Mouse (Mus musculus): ENCODE measurements around the gene Macf1. TPM values are rescaled to one million over a fixed set of nuclear protein-coding genes. Genes with fewer than 3 reads are reported as not detected.

The Macf1 gene
- polyA plus RNA-seq, 1 experiment from 2014 or later = 82.6 TPM

GRCm38 (mm10) chr4:123438414-123438813 is 245.7 kb downstream of the Macf1 start:
- H3K36me3 ChIP-seq (replicated peaks) = peaks cover 58% of the 10 kb centered on the region
- WGBS = 73% methylated on average over 5 of the region's 5 CpGs
- H3K9ac ChIP-seq = no peak overlapping the region
- ATAC-seq (replicated peaks) = no peak
- no peak overlapping the region for H3K4me3 ChIP-seq
- H3K27me3 ChIP-seq (replicated peaks) = no peaks in the 10 kb centered on the region
- no peaks in the 10 kb centered on the region for H3K4me1 ChIP-seq
- no peaks in the 10 kb centered on the region for H3K9me3 ChIP-seq
- H3K27ac ChIP-seq = no peak overlapping the region
- H3K4me2 ChIP-seq = no peak overlapping the region

DNA sequence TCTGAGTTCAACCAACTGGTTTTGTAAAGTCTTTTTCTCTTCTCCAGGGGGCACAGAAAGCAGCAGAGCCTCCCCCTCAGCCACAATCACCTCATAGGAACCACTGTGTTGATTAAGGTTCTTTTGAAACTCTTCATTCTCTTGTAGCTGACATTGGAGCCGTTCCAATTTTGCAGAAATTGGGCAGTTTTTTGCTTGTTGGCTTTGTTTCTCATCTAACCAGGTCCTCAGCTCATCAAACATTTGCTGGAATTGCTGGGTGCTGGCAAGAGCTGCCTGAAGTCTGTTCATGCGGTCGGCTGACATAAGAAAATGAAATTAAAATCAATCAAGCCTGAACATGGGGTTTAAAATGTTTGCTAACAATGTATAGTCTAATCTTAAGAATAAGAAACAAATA is 251.0 kb downstream of the Macf1 start:
- ATAC-seq (replicated peaks) = no peak
- WGBS = 81% methylated on average over 3 of the region's 3 CpGs
- H3K36me3 ChIP-seq (replicated peaks) = peaks cover 52% of the 10 kb centered on the region
- H3K9ac ChIP-seq = no peak overlapping the region
- H3K4me3 ChIP-seq = no peak overlapping the region
- no peak overlapping the region for H3K4me2 ChIP-seq
- H3K4me1 ChIP-seq = no peaks in the 10 kb centered on the region
- H3K27me3 ChIP-seq (replicated peaks) = no peaks in the 10 kb centered on the region
- H3K9me3 ChIP-seq = no peaks in the 10 kb centered on the region
- no peak overlapping the region for H3K27ac ChIP-seq

DNA sequence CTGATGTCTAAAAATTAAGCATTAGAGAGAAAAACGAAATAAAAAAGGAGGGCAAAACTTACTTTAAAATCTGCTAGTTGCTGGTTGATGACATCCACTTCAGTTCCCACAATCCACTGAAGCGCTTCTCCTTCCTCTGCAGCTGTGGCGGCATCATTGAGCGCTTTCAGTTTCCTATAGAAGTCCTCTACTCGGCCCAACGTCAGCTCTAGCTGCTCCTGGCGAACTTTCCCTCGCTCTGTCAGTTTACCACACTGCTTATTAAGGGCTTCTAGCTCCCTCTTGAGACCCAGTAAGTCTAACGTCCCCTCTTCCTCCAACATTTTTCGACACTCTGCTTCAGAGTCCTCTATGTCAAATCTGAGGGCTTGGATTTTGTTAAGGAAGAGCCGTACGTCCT is 252.2 kb downstream of the Macf1 start:
- H3K4me1 ChIP-seq = no peaks in the 10 kb centered on the region
- H3K4me2 ChIP-seq = no peak overlapping the region
- H3K4me3 ChIP-seq = no peak overlapping the region
- H3K9me3 ChIP-seq = no peaks in the 10 kb centered on the region
- no peak for ATAC-seq (replicated peaks)
- no peak overlapping the region for H3K27ac ChIP-seq
- no peak overlapping the region for H3K9ac ChIP-seq
- no peaks in the 10 kb centered on the region for H3K27me3 ChIP-seq (replicated peaks)
- H3K36me3 ChIP-seq (replicated peaks) = peaks cover 46% of the 10 kb centered on the region
- 79% methylated on average over 12 of the region's 12 CpGs for WGBS

- Histone ChIP-seq H3K9me3 (no peaks in the 10 kb centered on the region), H3K4me2 (no peak overlapping the region), H3K27me3 (replicated peaks) (no peaks in the 10 kb centered on the region), H3K27ac (no peak overlapping the region), H3K4me1 (no peaks in the 10 kb centered on the region), H3K36me3 (replicated peaks) (peaks cover 22% of the 10 kb centered on the region), H3K9ac (no peak overlapping the region), H3K4me3 (no peak overlapping the region)
- ATAC-seq (replicated peaks) = no peak
- WGBS = 92% methylated on average over 5 of the region's 5 CpGs
Measured at GRCm38 (mm10) chr4:123427900-123428684, 256.1 kb downstream of the Macf1 start.

- no peak overlapping the region for H3K27ac ChIP-seq
- ATAC-seq (replicated peaks) = no peak
- 90% methylated on average over 9 of the region's 9 CpGs for WGBS
- H3K4me2 ChIP-seq = no peak overlapping the region
- no peak overlapping the region for H3K9ac ChIP-seq
- H3K36me3 ChIP-seq (replicated peaks) = peaks cover 15% of the 10 kb centered on the region
- H3K9me3 ChIP-seq = no peaks in the 10 kb centered on the region
- no peaks in the 10 kb centered on the region for H3K4me1 ChIP-seq
- H3K4me3 ChIP-seq = no peak overlapping the region
- H3K27me3 ChIP-seq (replicated peaks) = no peaks in the 10 kb centered on the region
Measured at GRCm38 (mm10) chr4:123427271-123427899, 256.8 kb downstream of the Macf1 start.

GRCm38 (mm10) chr4:123426429-123427080 is 257.6 kb downstream of the Macf1 start:
- H3K9me3 ChIP-seq = no peaks in the 10 kb centered on the region
- no peaks in the 10 kb centered on the region for H3K27me3 ChIP-seq (replicated peaks)
- H3K4me2 ChIP-seq = no peak overlapping the region
- H3K36me3 ChIP-seq (replicated peaks) = 0 out of 2 replicates have a peak, but pooled peaks cover 9% of the 10 kb centered on the region
- no peak overlapping the region for H3K9ac ChIP-seq
- 82% methylated on average over 10 of the region's 10 CpGs for WGBS
- H3K4me1 ChIP-seq = no peaks in the 10 kb centered on the region
- no peak overlapping the region for H3K27ac ChIP-seq
- H3K4me3 ChIP-seq = no peak overlapping the region
- ATAC-seq (replicated peaks) = no peak

- no peaks in the 10 kb centered on the region for H3K9me3 ChIP-seq
- 0 out of 2 replicates have a peak, but pooled peaks cover 6% of the 10 kb centered on the region for H3K36me3 ChIP-seq (replicated peaks)
- H3K4me3 ChIP-seq = no peak overlapping the region
- no peaks in the 10 kb centered on the region for H3K27me3 ChIP-seq (replicated peaks)
- H3K9ac ChIP-seq = no peak overlapping the region
- H3K27ac ChIP-seq = no peak overlapping the region
- ATAC-seq (replicated peaks) = no peak
- WGBS = 68% methylated on average over 1 of the region's 1 CpGs
- H3K4me1 ChIP-seq = no peaks in the 10 kb centered on the region
- H3K4me2 ChIP-seq = no peak overlapping the region
Measured at GRCm38 (mm10) chr4:123425672-123426272, 258.4 kb downstream of the Macf1 start.

GRCm38 (mm10) chr4:123424050-123424449 is 260.1 kb downstream of the Macf1 start:
- H3K9ac ChIP-seq = no peak overlapping the region
- no peak overlapping the region for H3K27ac ChIP-seq
- H3K4me1 ChIP-seq = no peaks in the 10 kb centered on the region
- H3K27me3 ChIP-seq (replicated peaks) = no peaks in the 10 kb centered on the region
- 95% methylated on average over 2 of the region's 2 CpGs for WGBS
- H3K4me3 ChIP-seq = no peak overlapping the region
- no peaks in the 10 kb centered on the region for H3K36me3 ChIP-seq (replicated peaks)
- no peak overlapping the region for H3K4me2 ChIP-seq
- no peak for ATAC-seq (replicated peaks)
- H3K9me3 ChIP-seq = no peaks in the 10 kb centered on the region

GRCm38 (mm10) chr4:123422828-123423227 is 261.3 kb downstream of the Macf1 start:
- no peak for ATAC-seq (replicated peaks)
- no peaks in the 10 kb centered on the region for H3K36me3 ChIP-seq (replicated peaks)
- H3K4me1 ChIP-seq = no peaks in the 10 kb centered on the region
- H3K9ac ChIP-seq = no peak overlapping the region
- no peak overlapping the region for H3K4me3 ChIP-seq
- no peak overlapping the region for H3K4me2 ChIP-seq
- no peaks in the 10 kb centered on the region for H3K27me3 ChIP-seq (replicated peaks)
- no peaks in the 10 kb centered on the region for H3K9me3 ChIP-seq
- no peak overlapping the region for H3K27ac ChIP-seq
- 78% methylated on average over 6 of the region's 6 CpGs for WGBS

GRCm38 (mm10) chr4:123418032-123418431 is 266.1 kb downstream of the Macf1 start:
- no peak overlapping the region for H3K27ac ChIP-seq
- no peaks in the 10 kb centered on the region for H3K4me1 ChIP-seq
- no peak overlapping the region for H3K4me2 ChIP-seq
- 94% methylated on average over 3 of the region's 3 CpGs for WGBS
- no peak overlapping the region for H3K4me3 ChIP-seq
- H3K9me3 ChIP-seq = no peaks in the 10 kb centered on the region
- H3K9ac ChIP-seq = no peak overlapping the region
- no peak for ATAC-seq (replicated peaks)
- no peaks in the 10 kb centered on the region for H3K27me3 ChIP-seq (replicated peaks)
- no peaks in the 10 kb centered on the region for H3K36me3 ChIP-seq (replicated peaks)

- ATAC-seq (replicated peaks) = no peak
- H3K9ac ChIP-seq = no peak overlapping the region
- H3K4me2 ChIP-seq = no peak overlapping the region
- H3K27ac ChIP-seq = no peak overlapping the region
- no peaks in the 10 kb centered on the region for H3K27me3 ChIP-seq (replicated peaks)
- H3K36me3 ChIP-seq (replicated peaks) = no peaks in the 10 kb centered on the region
- H3K9me3 ChIP-seq = no peaks in the 10 kb centered on the region
- H3K4me3 ChIP-seq = no peak overlapping the region
- 59% methylated on average over 2 of the region's 3 CpGs for WGBS
- H3K4me1 ChIP-seq = peaks cover 4% of the 10 kb centered on the region
Measured at GRCm38 (mm10) chr4:123417478-123417877, 266.7 kb downstream of the Macf1 start.

DNA sequence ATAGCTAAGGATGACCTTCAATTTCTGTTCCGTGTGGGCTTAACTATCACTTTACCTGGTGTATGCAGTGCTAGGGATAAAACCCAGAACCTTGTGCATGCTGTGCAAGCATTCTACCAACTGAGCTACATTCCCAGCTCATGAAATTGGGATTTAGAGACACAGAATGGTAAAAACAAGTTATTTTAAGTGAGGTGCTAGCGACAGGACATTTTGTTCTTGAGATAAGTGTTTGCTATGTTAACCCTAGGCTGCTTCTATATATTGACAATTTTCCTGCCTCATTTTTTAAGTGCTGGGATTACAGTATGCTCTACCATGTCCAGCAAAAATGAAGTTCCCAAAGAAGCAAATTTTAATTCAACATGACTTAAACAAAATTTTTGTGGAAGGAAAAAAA is 267.3 kb downstream of the Macf1 start:
- Histone ChIP-seq H3K4me3 (no peak overlapping the region), H3K4me2 (no peak overlapping the region), H3K9ac (no peak overlapping the region), H3K27me3 (replicated peaks) (no peaks in the 10 kb centered on the region), H3K36me3 (replicated peaks) (no peaks in the 10 kb centered on the region), H3K9me3 (no peaks in the 10 kb centered on the region), H3K4me1 (peaks cover 8% of the 10 kb centered on the region), H3K27ac (no peak overlapping the region)
- no peak for ATAC-seq (replicated peaks)
- 89% methylated on average over 2 of the region's 2 CpGs for WGBS

Data from midbrain, embryonic 15.5 days (tissue).